Mouse (Mus musculus) G1E (cell line): ENCODE data around the gene Ddb1.

Experiments
- CTCF ChIP-seq: IDR thresholded peaks from 2 replicates; pipeline ENCODE4 v1.5.1; 2012; ENCODE audit warnings: low read depth, low read length, inconsistent platforms, mixed read lengths
- GATA2 ChIP-seq: IDR thresholded peaks from 2 replicates; pipeline ENCODE4 v1.6.1; 2012; ENCODE audit warnings: low read depth, low read length, inconsistent platforms, borderline replicate concordance
- POLR2AphosphoS5 ChIP-seq: IDR thresholded peaks from 2 replicates; pipeline ENCODE4 v1.6.1; 2012; ENCODE audit warnings: low read depth, low read length, inconsistent platforms; ENCODE audit not compliant: insufficient replicate concordance
- TAL1 ChIP-seq: conservative IDR thresholded peaks from 2 replicates; pipeline ENCODE4 v1.6.1; 2012; ENCODE audit warnings: low read depth, low read length, inconsistent platforms, mixed read lengths

- no peak for TF ChIP-seq POLR2AphosphoS5
- TF ChIP-seq TAL1: no peak
- no peak for TF ChIP-seq CTCF
- TF ChIP-seq GATA2: no peak
Observed at GRCm38 (mm10) chr19:10580102-10580501, 25.0 kb upstream of the Ddb1 start.
